Mouse (Mus musculus) heart, adult 2 months (tissue): ENCODE measurements at regions not wholly inside any gene's neighbourhood (a gene's known extent, or its start where the extent isn't known, plus 50 kb on each side); places are given as distances from the start of the nearest gene placed in this dataset.

Source experiments
- CTCF ChIP-seq: fragments of 200-600 bp; IDR thresholded peaks from 2 replicates; pipeline ENCODE4 v1.8.1; 2022; ENCODE audit warnings: antibody characterized with exemption, mild to moderate bottlenecking, moderate library complexity
- EP300 ChIP-seq: fragments of 200-500 bp; IDR thresholded peaks from 2 replicates; pipeline ENCODE4 v1.6.1; 2011; ENCODE audit warnings: low read depth, low read length, control low read depth; ENCODE audit not compliant: insufficient read depth
- POLR2A ChIP-seq: fragments of 200-500 bp; IDR thresholded peaks from 2 replicates; pipeline ENCODE4 v1.6.1; 2011; ENCODE audit warnings: mild to moderate bottlenecking, low read depth, low read length, control low read depth; ENCODE audit not compliant: insufficient read depth

DNA sequence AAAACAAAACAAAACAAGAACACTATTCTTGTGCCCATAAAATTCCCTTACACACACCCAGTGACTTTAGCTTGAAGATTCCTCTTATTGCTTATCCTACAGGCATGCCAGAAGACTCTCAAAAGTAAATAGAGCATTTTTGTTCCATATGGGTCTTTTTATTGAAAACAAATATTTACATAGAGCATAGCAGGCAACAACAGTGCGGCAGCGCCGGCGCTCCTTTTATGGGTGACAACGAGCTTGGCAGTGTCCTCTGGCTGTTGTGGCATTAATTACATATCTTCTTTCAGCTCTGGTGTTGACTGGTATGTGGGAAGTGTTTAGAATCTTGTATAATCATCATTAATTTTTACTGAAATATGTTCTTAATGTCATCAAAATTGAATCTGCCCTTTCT, 242.2 kb upstream of the Fbxl7 start:
- TF ChIP-seq CTCF (no peak), POLR2A (no peak), EP300 (no peak)
